Mouse (Mus musculus) liver, adult (tissue): ENCODE data around the gene Trim63.

Experiments used
- GATA4 ChIP-seq: IDR thresholded peaks from 2 replicates; pipeline ENCODE4 v1.6.1; 2014; ENCODE audit warnings: mild to moderate bottlenecking, low read length; ENCODE audit not compliant: insufficient replicate concordance

Gene Trim63

DNA sequence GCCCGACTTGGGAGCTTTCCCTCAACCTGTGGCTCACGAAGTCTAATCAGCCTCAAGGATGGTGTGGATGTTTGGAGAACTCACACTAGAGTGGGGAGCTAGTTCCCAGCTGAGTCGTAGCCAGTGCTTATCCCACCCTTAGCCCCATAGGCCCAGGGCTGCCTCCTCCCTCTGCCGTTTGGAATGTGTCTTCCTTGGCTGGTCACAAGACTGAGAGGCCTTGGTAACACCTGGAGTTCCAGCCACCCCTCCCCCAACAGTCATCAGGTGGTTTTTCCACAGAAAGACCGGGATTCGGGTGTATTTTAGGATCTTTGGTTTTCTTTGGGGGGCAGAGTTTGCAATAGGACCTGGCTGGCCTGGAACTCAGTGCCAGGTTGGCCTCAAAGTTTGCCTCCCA, 35.7 kb downstream of the Trim63 start:
- no peak for TF ChIP-seq GATA4

GRCm38 (mm10) chr4:134351329-134352260, 36.7 kb downstream of the Trim63 start:
- no peak for TF ChIP-seq GATA4

DNA sequence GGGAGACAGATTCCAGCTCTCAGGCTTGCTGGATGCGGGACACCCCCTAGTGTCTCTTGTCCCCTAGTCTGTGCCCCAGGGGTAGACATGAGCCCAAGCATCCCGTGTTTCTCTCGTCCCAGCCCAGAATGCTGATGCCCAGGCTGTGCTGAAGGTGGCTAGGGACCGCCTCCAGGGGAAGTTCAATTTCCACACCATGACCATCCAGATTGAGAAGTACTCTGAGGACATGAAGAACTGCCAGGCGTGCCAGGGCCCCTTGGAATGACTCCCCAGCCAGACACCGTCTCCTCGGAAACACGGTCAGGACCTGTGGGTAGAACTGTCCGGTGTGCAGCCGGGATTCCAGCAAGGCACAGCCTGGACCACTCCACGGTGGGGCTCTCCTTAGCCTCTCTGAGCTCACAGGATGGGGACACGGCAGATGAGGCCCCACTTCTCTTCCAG, 37.4 kb downstream of the Trim63 start:
- TF ChIP-seq GATA4 = no peak

- no peak for TF ChIP-seq GATA4
Observed at GRCm38 (mm10) chr4:134352929-134353328, 38.0 kb downstream of the Trim63 start.

GRCm38 (mm10) chr4:134353527-134354409, 38.8 kb downstream of the Trim63 start:
- no peak for TF ChIP-seq GATA4

GRCm38 (mm10) chr4:134355841-134356452, 41.0 kb downstream of the Trim63 start:
- TF ChIP-seq GATA4 = no peak

DNA sequence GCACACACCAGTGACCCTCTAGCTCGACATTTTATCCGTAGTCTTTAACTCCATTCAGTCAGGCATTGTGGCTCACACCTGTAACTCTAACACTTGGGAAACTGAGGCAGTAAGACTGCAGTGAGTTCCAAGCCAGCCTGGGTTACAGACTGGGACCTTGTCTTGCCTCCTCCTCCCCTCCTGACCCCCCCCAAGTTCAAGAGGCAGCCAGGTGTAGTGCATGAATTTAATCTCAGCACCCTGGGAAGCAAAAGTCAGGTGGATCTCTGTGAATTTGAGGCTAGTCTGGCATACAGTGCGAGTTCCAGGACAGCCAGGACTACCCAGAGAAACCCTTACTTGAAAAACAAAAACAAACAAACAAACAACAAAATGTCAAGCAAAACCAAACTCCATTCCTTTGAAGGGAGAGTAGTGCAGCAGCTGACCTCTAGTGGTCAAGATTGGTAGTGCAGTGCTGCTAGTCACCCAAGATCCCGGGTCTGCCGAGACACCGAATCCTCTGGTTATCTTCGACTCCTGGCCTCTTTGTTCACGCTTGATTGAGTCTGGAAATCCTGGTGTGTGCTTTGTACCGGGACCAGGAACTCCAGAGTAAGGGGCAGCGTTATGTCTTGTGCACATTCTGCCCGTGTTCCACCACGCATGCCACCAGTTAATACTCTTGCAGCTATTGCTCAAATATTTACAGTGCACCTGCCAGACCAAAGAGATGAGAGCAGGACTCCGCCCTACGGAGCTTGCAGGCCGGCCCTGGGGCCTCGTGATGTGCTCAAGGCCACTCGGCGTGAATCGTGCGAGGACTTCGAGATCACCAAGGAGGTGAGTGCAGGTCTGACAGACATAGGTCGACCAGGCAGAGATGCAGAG, 41.9 kb downstream of the Trim63 start:
- no peak for TF ChIP-seq GATA4

DNA sequence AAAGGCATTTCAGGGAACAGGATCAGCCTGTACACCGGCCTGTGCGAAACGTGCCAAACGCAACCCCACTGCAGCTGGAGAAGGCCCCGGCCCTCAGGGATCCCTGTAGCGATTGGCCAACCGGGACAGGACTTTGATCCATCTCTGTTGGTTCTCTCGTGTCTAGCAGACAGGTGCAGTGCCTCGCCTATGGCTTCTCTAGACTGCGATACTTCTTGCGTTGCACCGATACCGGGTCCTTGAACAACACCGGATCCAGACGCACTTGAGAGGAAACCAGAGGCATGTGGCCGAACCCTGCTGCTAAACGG, 42.5 kb downstream of the Trim63 start:
- no peak for TF ChIP-seq GATA4

- TF ChIP-seq GATA4 = no peak
Observed at GRCm38 (mm10) chr4:134359649-134360048, 44.7 kb downstream of the Trim63 start.

- TF ChIP-seq GATA4 = no peak
Observed at GRCm38 (mm10) chr4:134361215-134361614, 46.3 kb downstream of the Trim63 start.

DNA sequence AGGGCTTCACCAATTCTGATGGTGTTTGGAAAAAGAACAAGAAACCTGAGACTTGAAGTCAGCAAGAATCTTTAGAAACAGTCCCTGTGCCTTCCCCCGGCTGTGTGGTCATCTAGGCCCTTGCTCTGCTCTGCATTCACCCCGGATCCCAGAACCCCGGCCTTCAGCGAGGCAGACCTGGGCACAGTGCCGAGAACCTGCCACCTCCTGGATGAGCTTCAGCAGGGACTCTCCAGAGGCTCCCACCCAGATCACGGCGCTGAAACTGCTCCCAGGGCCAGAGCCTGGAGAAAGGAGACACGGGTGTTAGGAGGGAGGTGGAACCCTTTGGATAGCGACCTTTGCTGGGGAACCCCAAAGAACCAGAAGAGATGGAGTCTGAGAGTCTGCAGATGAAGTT, 47.2 kb downstream of the Trim63 start:
- TF ChIP-seq GATA4 = no peak

DNA sequence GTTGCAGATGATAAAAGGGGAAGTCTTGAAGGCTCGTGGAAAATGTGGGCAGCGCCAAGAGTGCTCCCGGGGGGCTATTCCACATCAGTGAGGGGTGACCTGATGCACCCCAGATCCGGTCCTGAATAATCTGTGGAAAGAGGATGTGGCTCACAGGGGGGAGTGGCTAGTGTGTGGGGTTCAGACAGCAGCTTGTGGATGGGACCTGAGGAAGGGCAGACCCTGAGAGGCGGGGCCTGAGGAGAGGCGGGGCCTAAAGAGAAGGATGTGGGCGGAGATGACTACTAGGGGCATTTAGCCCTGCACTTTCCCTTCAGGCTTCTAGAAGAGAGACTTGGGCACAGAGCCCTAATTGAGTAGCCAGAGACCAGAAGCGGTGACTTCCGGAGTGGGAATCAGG, 47.7 kb downstream of the Trim63 start:
- TF ChIP-seq GATA4 = no peak

GRCm38 (mm10) chr4:134365280-134365679, 50.4 kb downstream of the Trim63 start:
- TF ChIP-seq GATA4 = no peak

GRCm38 (mm10) chr4:134370649-134371221, 55.8 kb downstream of the Trim63 start:
- TF ChIP-seq GATA4 = no peak

DNA sequence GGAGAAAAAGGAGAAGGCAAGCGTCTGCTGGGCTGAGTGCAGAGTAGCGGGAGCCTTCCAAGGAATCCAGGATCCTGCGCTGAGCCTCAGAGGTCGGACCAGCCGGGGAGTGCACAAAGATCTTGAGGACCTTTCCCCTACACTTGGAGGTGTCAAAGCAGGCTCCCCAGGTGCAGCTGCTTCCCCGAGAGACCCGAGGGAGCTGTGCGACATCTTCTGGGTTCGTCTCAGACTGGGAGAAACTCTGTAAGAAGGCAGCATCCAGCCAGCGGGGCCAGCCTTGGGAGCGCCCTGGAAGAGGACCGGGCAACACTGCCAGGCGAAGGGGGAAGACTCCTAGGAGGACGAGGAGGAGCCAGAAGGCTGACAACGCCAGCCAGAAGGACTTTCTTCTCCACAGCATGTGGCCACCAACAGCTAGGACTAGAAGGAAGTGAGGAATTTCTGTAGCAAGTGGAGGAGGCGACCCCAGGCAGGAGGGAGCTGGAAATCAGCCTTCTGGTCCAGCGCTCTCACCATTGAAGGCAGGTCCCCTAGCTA, 56.5 kb downstream of the Trim63 start:
- TF ChIP-seq GATA4 = no peak
